Mouse (Mus musculus) heart, embryonic 13.5 days (tissue): ENCODE measurements around the gene Snx10. TPM values are rescaled to one million over a fixed set of nuclear protein-coding genes. Genes with fewer than 3 reads are reported as not detected.

Experiments
- ATAC-seq: fragments of 200-750 bp; cut with Nextera tagmentation; 2 replicates; pipeline ENCODE4 v1.8.0; 2017; ENCODE audit warnings: moderate TSS enrichment; ENCODE audit not compliant: insufficient number of reproducible peaks, low FRiP score, low TSS enrichment; ENCODE audit errors: extremely low read depth
- H3K27ac ChIP-seq: fragments of 300-500 bp; sonication (generic); replicated peaks from 2 replicates; pipeline ENCODE4 v1.5.1; 2015; ENCODE audit warnings: moderate library complexity, mild to moderate bottlenecking, inconsistent platforms
- H3K27me3 ChIP-seq: fragments of 300-500 bp; sonication (generic); replicated peaks from 2 replicates; pipeline ENCODE4 v1.6.1; 2015; ENCODE audit warnings: mild to moderate bottlenecking, inconsistent platforms
- H3K36me3 ChIP-seq: fragments of 300-500 bp; sonication (generic); 2 replicates; pipeline ENCODE4 v1.6.1; 2015; ENCODE audit warnings: mild to moderate bottlenecking, inconsistent platforms
- H3K4me1 ChIP-seq: fragments of 300-500 bp; sonication (generic); 2 replicates; pipeline ENCODE4 v1.6.1; 2015; ENCODE audit warnings: inconsistent platforms
- H3K4me2 ChIP-seq: fragments of 300-500 bp; sonication (generic); 2 replicates; pipeline ENCODE4 v1.6.1; 2015; ENCODE audit warnings: inconsistent platforms, mild to moderate bottlenecking, moderate library complexity
- H3K4me3 ChIP-seq: fragments of 300-500 bp; sonication (generic); 2 replicates; pipeline ENCODE4 v1.5.1; 2015; ENCODE audit warnings: moderate library complexity, mild to moderate bottlenecking, inconsistent platforms
- H3K9ac ChIP-seq: fragments of 300-500 bp; sonication (generic); 2 replicates; pipeline ENCODE4 v1.6.1; 2015; ENCODE audit warnings: inconsistent platforms, mild to moderate bottlenecking, moderate library complexity
- H3K9me3 ChIP-seq: fragments of 300-500 bp; sonication (generic); 2 replicates; pipeline ENCODE4 v1.6.1; 2016; ENCODE audit warnings: inconsistent platforms
- WGBS: fragments of 180-500 bp; shearing (Covaris S2); methylation state at CpG from one replicate; pipeline ENCODE4 v1.1.7; 2015; ENCODE audit warnings: mixed read lengths; 5-methylcytosine and 5-hydroxymethylcytosine counted together
- polyA plus RNA-seq: library from polyadenylated mRNA; unstranded; fragments of >200 nt; fragmentation: Nextera tagmentation; extraction: Ambion mirVana; gene quantifications from 2 replicates; pipeline ENCODE4 v1.2.1, GENCODE M21; 2015

Gene Snx10
- polyA plus RNA-seq, 1 experiment from 2014 or later, result 16.6 TPM

- H3K27ac ChIP-seq, result no peak overlapping the region
- H3K9ac ChIP-seq, result no peak overlapping the region
- 82% methylated on average over 1 of the region's 1 CpGs for WGBS
- H3K27me3 ChIP-seq, result no peaks in the 10 kb centered on the region
- no peak for ATAC-seq
- H3K4me1 ChIP-seq, result peaks cover 14% of the 10 kb centered on the region
- no peak overlapping the region for H3K4me2 ChIP-seq
- H3K4me3 ChIP-seq, result no peak overlapping the region
- H3K9me3 ChIP-seq, result no peaks in the 10 kb centered on the region
- H3K36me3 ChIP-seq, result peaks cover 12% of the 10 kb centered on the region
Measured at GRCm38 (mm10) chr6:51591264-51591663, 67.6 kb downstream of the Snx10 start.

- no peak for ATAC-seq
- Histone ChIP-seq H3K9me3 (no peaks in the 10 kb centered on the region), H3K36me3 (peaks cover 12% of the 10 kb centered on the region), H3K27me3 (no peaks in the 10 kb centered on the region), H3K9ac (no peak overlapping the region), H3K4me3 (peak overlapping the region; percentile 56; the same call in 1 of the 2 replicates), H3K4me2 (peak overlapping the region; percentile 88), H3K4me1 (peaks cover 14% of the 10 kb centered on the region), H3K27ac (no peak overlapping the region)
- WGBS, result 62% methylated on average over 3 of the region's 3 CpGs
Measured at GRCm38 (mm10) chr6:51591844-51592243, 68.1 kb downstream of the Snx10 start.

GRCm38 (mm10) chr6:51592356-51593115, 68.8 kb downstream of the Snx10 start:
- ATAC-seq, result no peak; the same call in 1 of the 2 replicates
- peak overlapping the region; percentile 88 for H3K4me2 ChIP-seq
- H3K9ac ChIP-seq, result peak overlapping the region; percentile 76
- 2% methylated on average over 45 of the region's 45 CpGs for WGBS
- no peaks in the 10 kb centered on the region for H3K27me3 ChIP-seq
- peak overlapping the region; percentile 56 for H3K4me3 ChIP-seq
- H3K9me3 ChIP-seq, result no peaks in the 10 kb centered on the region
- peak overlapping the region; percentile 30; the same call in 1 of the 2 replicates for H3K27ac ChIP-seq
- peaks cover 12% of the 10 kb centered on the region for H3K36me3 ChIP-seq
- peaks cover 14% of the 10 kb centered on the region for H3K4me1 ChIP-seq

- Histone ChIP-seq H3K27me3 (no peaks in the 10 kb centered on the region), H3K27ac (no peak overlapping the region), H3K9ac (no peak overlapping the region), H3K4me2 (no peak overlapping the region), H3K4me3 (no peak overlapping the region), H3K9me3 (no peaks in the 10 kb centered on the region), H3K36me3 (peaks cover 7% of the 10 kb centered on the region), H3K4me1 (peaks cover 14% of the 10 kb centered on the region)
- ATAC-seq, result no peak
- WGBS, result 82% methylated on average over 10 of the region's 10 CpGs
Measured at GRCm38 (mm10) chr6:51593446-51594035, 69.8 kb downstream of the Snx10 start.

GRCm38 (mm10) chr6:51594516-51594915, 70.8 kb downstream of the Snx10 start:
- no peaks in the 10 kb centered on the region for H3K27me3 ChIP-seq
- no peak overlapping the region for H3K27ac ChIP-seq
- peak overlapping the region; percentile 14; the same call in 1 of the 2 replicates for H3K4me2 ChIP-seq
- 0 out of 2 replicates have a peak, but pooled peaks have one; percentile 51 for ATAC-seq
- no peak overlapping the region for H3K9ac ChIP-seq
- H3K4me3 ChIP-seq, result no peak overlapping the region
- H3K36me3 ChIP-seq, result no peaks in the 10 kb centered on the region
- no peaks in the 10 kb centered on the region for H3K9me3 ChIP-seq
- 21% methylated on average over 4 of the region's 4 CpGs for WGBS
- H3K4me1 ChIP-seq, result peaks cover 14% of the 10 kb centered on the region

GRCm38 (mm10) chr6:51598058-51598457, 74.4 kb downstream of the Snx10 start:
- Histone ChIP-seq H3K4me2 (no peak overlapping the region), H3K9ac (no peak overlapping the region), H3K27ac (no peak overlapping the region), H3K36me3 (no peaks in the 10 kb centered on the region), H3K27me3 (no peaks in the 10 kb centered on the region), H3K9me3 (no peaks in the 10 kb centered on the region), H3K4me3 (no peak overlapping the region), H3K4me1 (peaks cover 4% of the 10 kb centered on the region; the same call in 1 of the 2 replicates)
- WGBS, result 82% methylated on average over 7 of the region's 7 CpGs
- ATAC-seq, result no peak

- Histone ChIP-seq H3K4me2 (no peak overlapping the region), H3K4me3 (no peak overlapping the region), H3K27me3 (no peaks in the 10 kb centered on the region), H3K9ac (no peak overlapping the region), H3K27ac (no peak overlapping the region), H3K36me3 (no peaks in the 10 kb centered on the region), H3K9me3 (no peaks in the 10 kb centered on the region), H3K4me1 (no peaks in the 10 kb centered on the region)
- 81% methylated on average over 9 of the region's 9 CpGs for WGBS
- no peak for ATAC-seq
Measured at GRCm38 (mm10) chr6:51600412-51600811, 76.7 kb downstream of the Snx10 start.

- Histone ChIP-seq H3K36me3 (no peaks in the 10 kb centered on the region), H3K9me3 (no peaks in the 10 kb centered on the region), H3K4me3 (no peak overlapping the region), H3K27ac (no peak overlapping the region), H3K4me1 (peaks cover 6% of the 10 kb centered on the region), H3K27me3 (no peaks in the 10 kb centered on the region), H3K4me2 (no peak overlapping the region), H3K9ac (no peak overlapping the region)
- WGBS, result 68% methylated on average over 1 of the region's 1 CpGs
- no peak for ATAC-seq
Measured at GRCm38 (mm10) chr6:51602341-51602740, 78.6 kb downstream of the Snx10 start.

- 86% methylated on average over 10 of the region's 10 CpGs for WGBS
- Histone ChIP-seq H3K4me1 (peaks cover 6% of the 10 kb centered on the region), H3K27ac (no peak overlapping the region), H3K9ac (no peak overlapping the region), H3K36me3 (no peaks in the 10 kb centered on the region), H3K27me3 (no peaks in the 10 kb centered on the region; the same call in 1 of the 2 replicates), H3K4me3 (no peak overlapping the region), H3K4me2 (no peak overlapping the region), H3K9me3 (no peaks in the 10 kb centered on the region)
- ATAC-seq, result no peak
Measured at GRCm38 (mm10) chr6:51603691-51604090, 80.0 kb downstream of the Snx10 start.

- no peak for ATAC-seq
- H3K9ac ChIP-seq, result no peak overlapping the region
- H3K4me2 ChIP-seq, result no peak overlapping the region
- H3K4me1 ChIP-seq, result peaks cover 6% of the 10 kb centered on the region
- peaks cover 9% of the 10 kb centered on the region for H3K27me3 ChIP-seq
- no peak overlapping the region for H3K4me3 ChIP-seq
- no peak overlapping the region for H3K27ac ChIP-seq
- no peaks in the 10 kb centered on the region for H3K9me3 ChIP-seq
- WGBS, result 82% methylated on average over 4 of the region's 4 CpGs
- no peaks in the 10 kb centered on the region for H3K36me3 ChIP-seq
Measured at GRCm38 (mm10) chr6:51606245-51606644, 82.5 kb downstream of the Snx10 start.

GRCm38 (mm10) chr6:51606803-51607202, 83.1 kb downstream of the Snx10 start:
- Histone ChIP-seq H3K9ac (no peak overlapping the region), H3K27ac (no peak overlapping the region), H3K4me2 (peak overlapping the region; percentile 20), H3K4me1 (peaks cover 6% of the 10 kb centered on the region), H3K9me3 (no peaks in the 10 kb centered on the region), H3K4me3 (no peak overlapping the region), H3K27me3 (peaks cover 9% of the 10 kb centered on the region), H3K36me3 (no peaks in the 10 kb centered on the region)
- 15% methylated on average over 7 of the region's 7 CpGs for WGBS
- no peak for ATAC-seq
